Mouse (Mus musculus) bone marrow macrophage, adult 2 months (primary cell): ENCODE measurements around the gene Me1.

Experiments used
- CTCF ChIP-seq: IDR thresholded peaks from 2 replicates; pipeline ENCODE4 v1.5.1; 2012; ENCODE audit warnings: low read depth, mild to moderate bottlenecking, low read length, moderate library complexity
- POLR2A ChIP-seq: IDR thresholded peaks from 2 replicates; pipeline ENCODE4 v1.6.1; 2012; ENCODE audit warnings: mild to moderate bottlenecking, low read depth, low read length, borderline replicate concordance

DNA sequence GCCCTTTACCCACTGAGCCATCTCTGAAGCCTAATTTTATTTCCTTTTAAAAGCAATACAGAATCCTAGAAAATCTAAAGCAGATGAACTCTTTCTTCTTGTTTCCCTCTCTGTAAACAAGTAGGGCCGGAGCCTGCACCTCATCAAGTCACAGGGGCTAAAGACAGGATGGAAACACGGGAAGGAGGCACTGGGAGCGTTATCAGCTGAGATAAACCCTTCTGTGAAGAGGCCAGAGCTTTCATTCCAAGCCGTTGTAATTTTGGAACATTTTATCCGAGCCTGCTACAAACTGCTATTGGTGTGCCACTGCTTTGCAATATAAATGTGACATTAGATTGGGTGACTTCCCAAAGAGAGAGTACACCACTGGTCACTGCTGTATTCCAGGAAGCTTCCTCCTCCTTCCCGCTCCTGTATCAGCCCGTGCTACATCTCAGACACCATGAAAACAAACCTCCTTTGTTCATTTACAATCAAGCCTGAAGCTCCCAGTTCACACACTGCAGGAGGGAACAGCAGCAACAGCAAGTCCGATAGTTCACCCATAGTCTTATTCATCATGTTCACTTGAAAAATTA is 95.9 kb downstream of the Me1 start:
- TF ChIP-seq CTCF = no peak
- TF ChIP-seq POLR2A = no peak
